Mouse (Mus musculus) heart, embryonic 14.5 days (tissue): ENCODE data around the gene Rptor. TPM values are rescaled to one million over a fixed set of nuclear protein-coding genes. Genes with fewer than 3 reads are reported as not detected.

ENCODE experiments used
- ATAC-seq: fragments of 200-750 bp; cut with Nextera tagmentation; 2 replicates; pipeline ENCODE4 v1.8.0; 2017; ENCODE audit warnings: low read depth, moderate TSS enrichment; ENCODE audit not compliant: insufficient number of reproducible peaks, insufficient read depth, low FRiP score
- H3K27ac ChIP-seq, 2 experiments: fragments of 200-500 bp in 1 of 2; fragments of 300-500 bp in 1 of 2; sonication (generic) in 1 of 2; replicated peaks in 1 of 2; 2 replicates each; pipeline ENCODE4 v1.5.1; 2012 to 2014; ENCODE audit warnings: low read depth in 2 of 2, low read length in 2 of 2, control low read depth in 1 of 2, mild to moderate bottlenecking in 1 of 2, mixed read lengths in 1 of 2; ENCODE audit not compliant: control insufficient read depth in 1 of 2, insufficient read depth in 1 of 2
- H3K27me3 ChIP-seq: fragments of 300-500 bp; sonication (generic); 2 replicates; pipeline ENCODE4 v1.6.1; 2014; ENCODE audit warnings: mild to moderate bottlenecking, low read length, control low read depth; ENCODE audit not compliant: control insufficient read depth, insufficient read depth
- H3K36me3 ChIP-seq: fragments of 300-500 bp; sonication (generic); 2 replicates; pipeline ENCODE4 v1.6.1; 2014; ENCODE audit warnings: mild to moderate bottlenecking, control low read depth, low read length, mixed read lengths; ENCODE audit not compliant: control insufficient read depth, insufficient read depth
- H3K4me1 ChIP-seq, 2 experiments: fragments of 200-500 bp in 1 of 2; fragments of 300-500 bp in 1 of 2; sonication (generic) in 1 of 2; 2 replicates each; pipeline ENCODE4 v1.6.1; 2012 to 2014; ENCODE audit warnings: low read length in 2 of 2, control low read depth in 1 of 2, mixed read lengths in 1 of 2; ENCODE audit not compliant: control insufficient read depth in 2 of 2, insufficient read depth in 2 of 2
- H3K4me2 ChIP-seq: fragments of 300-500 bp; sonication (generic); 2 replicates; pipeline ENCODE4 v1.6.1; 2014; ENCODE audit warnings: mild to moderate bottlenecking, low read length
- H3K4me3 ChIP-seq, 2 experiments: fragments of 200-500 bp in 1 of 2; fragments of 300-500 bp in 1 of 2; sonication (generic) in 1 of 2; 2 replicates each; pipeline ENCODE4 v1.5.1; 2012 to 2014; ENCODE audit warnings: low read length in 2 of 2, mild to moderate bottlenecking in 2 of 2, control low read depth in 1 of 2, low read depth in 1 of 2, moderate library complexity in 1 of 2; ENCODE audit not compliant: control insufficient read depth in 1 of 2, insufficient read depth in 1 of 2
- H3K9ac ChIP-seq: fragments of 300-500 bp; sonication (generic); 2 replicates; pipeline ENCODE4 v1.6.1; 2014; ENCODE audit warnings: mild to moderate bottlenecking, low read length
- H3K9me3 ChIP-seq: fragments of 300-500 bp; sonication (generic); 2 replicates; pipeline ENCODE4 v1.6.1; 2016; ENCODE audit warnings: low read length, control low read depth; ENCODE audit not compliant: control insufficient read depth
- WGBS: fragments of 180-500 bp; shearing (Covaris S2); extraction: QIAGEN DNeasy Blood & Tissue Kit; methylation state at CpG from one replicate; pipeline ENCODE4 v1.1.7; 2014; 5-methylcytosine and 5-hydroxymethylcytosine counted together
- polyA plus RNA-seq: library from polyadenylated mRNA; unstranded; fragments of >200 nt; fragmentation: Nextera tagmentation; extraction: Ambion mirVana; gene quantifications from 2 replicates; pipeline ENCODE4 v1.2.1, GENCODE M21; 2014

The Rptor gene
- polyA plus RNA-seq, 1 experiment from 2014 or later, result 11.2 TPM

DNA sequence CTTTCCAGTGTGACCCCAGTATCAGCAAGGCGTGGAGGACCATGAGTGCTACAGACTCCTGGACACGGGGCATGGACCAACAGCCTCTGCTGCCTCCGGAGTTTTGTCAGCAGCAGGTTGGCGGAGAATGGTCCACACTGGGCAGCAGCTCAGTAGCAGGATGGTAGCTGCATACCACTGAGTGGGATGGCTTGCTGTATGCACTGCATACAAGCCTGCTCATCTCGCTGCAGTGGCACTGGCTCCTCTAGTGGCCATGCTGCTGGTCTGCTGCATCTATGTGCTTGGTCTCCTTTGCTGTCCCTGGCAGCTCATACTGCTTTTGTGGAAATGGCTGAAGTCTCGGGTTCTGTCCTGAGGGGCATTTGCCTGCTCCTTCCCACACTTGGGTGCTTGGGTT, 34.8 kb downstream of the Rptor start:
- 74% methylated on average over 6 of the region's 6 CpGs for WGBS
- no peaks in the 10 kb centered on the region for H3K9me3 ChIP-seq
- peaks cover 0 to 2% of the 10 kb centered on the region in 2 experiments; a peak in 2 of 4 replicates for H3K4me1 ChIP-seq
- no peak for ATAC-seq
- H3K36me3 ChIP-seq, result no peaks in the 10 kb centered on the region
- no peaks in the 10 kb centered on the region for H3K27me3 ChIP-seq
- no peak overlapping the region for H3K27ac ChIP-seq
- H3K4me3 ChIP-seq, result no peak overlapping the region
- H3K9ac ChIP-seq, result no peak overlapping the region
- H3K4me2 ChIP-seq, result no peak overlapping the region

DNA sequence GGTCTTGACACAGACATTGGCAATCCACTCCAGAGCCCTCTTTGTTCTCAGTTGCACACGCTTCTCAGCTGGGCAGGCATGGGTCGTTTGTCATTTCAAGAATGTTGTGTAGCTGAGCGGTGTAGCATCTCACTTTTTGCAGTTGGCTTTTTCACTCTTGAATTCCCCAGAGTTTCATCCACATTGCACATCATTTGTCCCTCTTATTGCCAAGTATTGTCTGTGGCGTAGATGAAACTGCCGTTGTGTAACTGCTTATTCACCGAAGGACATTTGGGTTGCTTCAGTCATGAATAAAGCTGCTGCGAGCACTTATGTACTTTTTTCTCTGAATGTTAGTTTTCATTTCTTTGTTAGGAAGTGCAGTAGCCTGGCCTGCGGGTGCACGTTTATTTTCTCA, 37.8 kb downstream of the Rptor start:
- Histone ChIP-seq H3K36me3 (no peaks in the 10 kb centered on the region), H3K4me2 (no peak overlapping the region), H3K27me3 (no peaks in the 10 kb centered on the region), H3K4me3 (no peak overlapping the region), H3K4me1 (peaks cover 11 to 13% of the 10 kb centered on the region in 2 experiments; a peak in 3 of 4 replicates), H3K9me3 (no peaks in the 10 kb centered on the region), H3K9ac (no peak overlapping the region), H3K27ac (no peak overlapping the region)
- ATAC-seq, result no peak
- WGBS, result 72% methylated on average over 9 of the region's 9 CpGs

DNA sequence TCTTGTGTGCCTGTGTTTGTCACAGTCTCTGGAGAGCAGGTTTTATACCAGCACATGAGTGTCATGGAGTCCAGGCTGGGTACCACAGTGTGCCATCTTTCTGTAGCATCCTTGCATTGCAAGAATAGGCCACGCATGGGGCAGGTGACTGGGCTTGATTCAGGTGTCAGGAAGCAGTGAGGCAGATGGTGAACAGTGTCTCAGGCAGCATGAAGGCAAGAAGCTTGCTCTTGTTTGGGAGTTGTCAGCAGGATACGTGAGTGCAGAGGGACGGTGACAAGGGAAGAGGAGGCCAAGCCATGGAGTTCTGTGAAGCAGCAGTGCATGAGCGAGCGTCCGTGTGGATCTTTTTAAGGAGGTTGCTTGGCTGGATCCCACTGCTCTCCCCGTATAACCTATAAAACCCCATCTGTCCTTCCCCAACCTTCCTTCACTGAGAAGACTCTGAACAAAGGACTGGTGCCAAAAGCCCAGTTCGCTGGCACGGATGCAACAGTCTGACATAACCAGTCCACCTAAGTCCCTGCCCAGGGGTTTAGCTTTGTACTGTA, 39.2 kb downstream of the Rptor start:
- no peak overlapping the region for H3K4me2 ChIP-seq
- peaks cover 11 to 13% of the 10 kb centered on the region in 2 experiments; a peak in 3 of 4 replicates for H3K4me1 ChIP-seq
- H3K9me3 ChIP-seq, result no peaks in the 10 kb centered on the region
- H3K4me3 ChIP-seq, result no peak overlapping the region
- no peak for ATAC-seq
- H3K27ac ChIP-seq, result no peak overlapping the region
- no peaks in the 10 kb centered on the region for H3K36me3 ChIP-seq
- no peak overlapping the region for H3K9ac ChIP-seq
- 90% methylated on average over 9 of the region's 9 CpGs for WGBS
- H3K27me3 ChIP-seq, result no peaks in the 10 kb centered on the region

DNA sequence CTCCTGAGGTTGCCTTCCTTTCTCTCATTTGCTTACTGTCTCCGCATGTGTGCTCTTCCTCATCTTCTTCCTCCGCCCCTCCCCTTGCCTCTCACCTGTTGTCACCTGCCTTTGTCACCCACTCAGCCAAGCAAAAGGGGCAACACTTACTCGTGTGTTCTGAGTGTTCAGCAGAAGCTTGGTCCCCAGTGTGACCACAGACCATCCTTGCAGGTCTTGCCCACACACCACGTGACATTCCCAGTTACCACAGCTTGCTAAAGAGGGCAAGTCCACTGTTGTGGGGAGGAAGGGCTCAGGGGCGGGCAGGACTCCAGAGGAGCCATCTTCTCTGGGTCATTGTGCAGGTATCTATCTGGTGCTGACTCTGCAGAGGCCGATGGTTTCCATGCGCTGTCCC, 40.6 kb downstream of the Rptor start:
- H3K4me3 ChIP-seq, result no peak overlapping the region
- H3K36me3 ChIP-seq, result no peaks in the 10 kb centered on the region
- no peak overlapping the region for H3K27ac ChIP-seq
- H3K4me1 ChIP-seq, result peaks cover 11 to 13% of the 10 kb centered on the region in 2 experiments; a peak in 3 of 4 replicates
- 75% methylated on average over 7 of the region's 7 CpGs for WGBS
- H3K9me3 ChIP-seq, result no peaks in the 10 kb centered on the region
- H3K9ac ChIP-seq, result no peak overlapping the region
- no peak overlapping the region for H3K4me2 ChIP-seq
- ATAC-seq, result no peak
- H3K27me3 ChIP-seq, result no peaks in the 10 kb centered on the region

DNA sequence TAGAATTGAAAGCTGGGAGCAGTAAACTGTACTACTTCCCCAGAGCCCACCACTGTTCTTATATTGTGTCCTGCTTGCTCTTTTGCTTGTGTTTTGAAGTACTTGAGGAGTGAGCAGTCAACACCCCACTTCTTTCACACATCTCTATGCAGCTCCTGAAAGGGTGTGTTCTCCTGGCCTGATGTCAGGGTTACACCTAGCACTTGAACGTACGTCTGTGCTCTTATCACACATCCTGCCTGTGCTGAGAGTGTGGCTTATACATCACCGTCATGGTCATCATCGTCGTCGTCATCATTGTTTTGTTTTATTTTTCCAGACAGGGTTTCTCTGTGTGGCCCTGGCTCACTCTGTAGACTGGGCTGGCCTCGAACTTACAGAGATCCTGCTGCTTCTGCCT, 41.4 kb downstream of the Rptor start:
- ATAC-seq, result no peak
- 23% methylated on average over 7 of the region's 7 CpGs for WGBS
- no peak overlapping the region for H3K27ac ChIP-seq
- H3K36me3 ChIP-seq, result no peaks in the 10 kb centered on the region
- peaks cover 11 to 13% of the 10 kb centered on the region in 2 experiments; a peak in 3 of 4 replicates for H3K4me1 ChIP-seq
- H3K4me3 ChIP-seq, result no peak overlapping the region
- no peak overlapping the region for H3K9ac ChIP-seq
- H3K4me2 ChIP-seq, result no peak overlapping the region
- H3K9me3 ChIP-seq, result no peaks in the 10 kb centered on the region
- no peaks in the 10 kb centered on the region for H3K27me3 ChIP-seq

- no peaks in the 10 kb centered on the region for H3K9me3 ChIP-seq
- H3K27me3 ChIP-seq, result no peaks in the 10 kb centered on the region
- H3K4me1 ChIP-seq, result peaks cover 11 to 13% of the 10 kb centered on the region in 2 experiments; a peak in 3 of 4 replicates
- no peak for ATAC-seq
- no peak overlapping the region for H3K9ac ChIP-seq
- no peaks in the 10 kb centered on the region for H3K36me3 ChIP-seq
- H3K4me2 ChIP-seq, result no peak overlapping the region
- H3K27ac ChIP-seq, result no peak overlapping the region
- H3K4me3 ChIP-seq, result no peak overlapping the region
- 76% methylated on average over 14 of the region's 14 CpGs for WGBS
Measured at GRCm38 (mm10) chr11:119644612-119645379, 42.1 kb downstream of the Rptor start.

GRCm38 (mm10) chr11:119650456-119650855, 47.8 kb downstream of the Rptor start:
- no peaks in the 10 kb centered on the region for H3K27me3 ChIP-seq
- no peaks in the 10 kb centered on the region; a peak in 1 of 4 replicates for H3K4me1 ChIP-seq

More at GRCm38 (mm10) chr11:119650456-119650855, 47.8 kb downstream of the Rptor start:
- H3K9me3 ChIP-seq, result no peaks in the 10 kb centered on the region
- ATAC-seq, result no peak
- H3K36me3 ChIP-seq, result no peaks in the 10 kb centered on the region
- no peak overlapping the region for H3K27ac ChIP-seq
- no peak overlapping the region for H3K4me3 ChIP-seq
- no peak overlapping the region for H3K9ac ChIP-seq
- no peak overlapping the region for H3K4me2 ChIP-seq
